Mouse (Mus musculus) liver, adult 2 months (tissue): ENCODE measurements around the gene Ppp4r2.

Source experiments
- CTCF ChIP-seq: fragments of 200-500 bp; IDR thresholded peaks from 2 replicates; pipeline ENCODE4 v1.5.1; 2011; ENCODE audit warnings: low read depth, low read length, control low read depth
- POLR2A ChIP-seq: fragments of 200-500 bp; IDR thresholded peaks from 2 replicates; pipeline ENCODE4 v1.6.1; 2011; ENCODE audit warnings: low read length, control low read depth; ENCODE audit not compliant: insufficient read depth; ENCODE audit errors: extremely low read depth

GRCm38 (mm10) chr6:100850671-100851081, 17.3 kb downstream of the Ppp4r2 start:
- no peak for TF ChIP-seq CTCF
- TF ChIP-seq POLR2A, result no peak
